ENCODE assay signal across 17 mouse cellular contexts in genomic region chr9:62464727-62465126, GRCm38 (mm10).
DNase-seq lines count a peak whose midpoint lies in the region; ATAC-seq and TF ChIP-seq lines count a peak whose summit lies in the region.
"Had no signal": no experiment of that assay in that cellular context is flagged by ENCODE, and none has a peak within 500 bp of the region (broad histone marks: within the 10 kb centered on the region; RNA-seq: fewer than 3 reads in every experiment).

No protein-coding gene starts in this region.

- no peak for ATAC-seq in forebrain, embryonic 16.5 days
- ATAC-seq: forebrain, embryonic 13.5 days; forebrain, embryonic 15.5 days had no signal

- intact Hi-C loops in heart, postnatal 10 days (cut with DNase I), result no loop called here

- H3K9ac ChIP-seq in forebrain, embryonic 16.5 days (replicated peaks; ENCODE audit: low read depth, low read length), result no peak overlapping the region
- H3K9ac ChIP-seq: embryonic facial prominence, embryonic 13.5 days; embryonic facial prominence, embryonic 15.5 days; forebrain, embryonic 13.5 days; forebrain, embryonic 15.5 days had no signal

- TF ChIP-seq POLR2A in cerebellum, adult 2 months (IDR thresholded peaks at IDR 0.05; ENCODE audit: borderline replicate concordance, insufficient read depth, low read length), result no peak

- no peak for TF ChIP-seq CTCF in cerebellum, adult 2 months (IDR thresholded peaks at IDR 0.05; ENCODE audit: borderline replicate concordance, insufficient read depth, low read depth, low read length)

- peak overlapping the region; percentile 63 for H3K27ac ChIP-seq in cerebellum, adult 2 months (ENCODE audit: insufficient read depth, low read length)
- H3K27ac ChIP-seq in forebrain, embryonic 10.5 days, result 0 out of 2 replicates have a peak overlapping the region, but pooled peaks have one; percentile 20
- no peak overlapping the region for H3K27ac ChIP-seq in forebrain, embryonic 16.5 days (ENCODE audit: low read length)
- H3K27ac ChIP-seq: embryonic facial prominence, embryonic 13.5 days; embryonic facial prominence, embryonic 15.5 days; forebrain, embryonic 13.5 days; forebrain, embryonic 15.5 days had no signal

- H3K27me3 ChIP-seq in cerebellum, adult 2 months (ENCODE audit: control insufficient read depth, insufficient read depth, low read length), result no peaks in the 10 kb centered on the region
- no peaks in the 10 kb centered on the region for H3K27me3 ChIP-seq in forebrain, embryonic 10.5 days (ENCODE audit: poor library complexity, severe bottlenecking)
- H3K27me3 ChIP-seq in forebrain, embryonic 16.5 days (replicated peaks; ENCODE audit: control insufficient read depth, insufficient read depth, low read length), result no peaks in the 10 kb centered on the region
- H3K27me3 ChIP-seq: embryonic facial prominence, embryonic 13.5 days; embryonic facial prominence, embryonic 15.5 days; forebrain, embryonic 13.5 days; forebrain, embryonic 15.5 days had no signal

- H3K4me3 ChIP-seq in cerebellum, adult 2 months (replicated peaks; ENCODE audit: insufficient read depth, low read depth, low read length), result no peak overlapping the region
- H3K4me3 ChIP-seq in forebrain, embryonic 10.5 days, result no peak overlapping the region
- H3K4me3 ChIP-seq in forebrain, embryonic 16.5 days (replicated peaks; ENCODE audit: low read length), result no peak overlapping the region
- H3K4me3 ChIP-seq: embryonic facial prominence, embryonic 13.5 days; embryonic facial prominence, embryonic 15.5 days; erythroblast, embryonic 14.5 days; forebrain, embryonic 13.5 days; forebrain, embryonic 15.5 days had no signal

- H3K36me3 ChIP-seq in forebrain, embryonic 10.5 days (replicated peaks), result no peaks in the 10 kb centered on the region
- H3K36me3 ChIP-seq in forebrain, embryonic 16.5 days (ENCODE audit: control insufficient read depth, insufficient read depth), result no peaks in the 10 kb centered on the region
- H3K36me3 ChIP-seq: embryonic facial prominence, embryonic 13.5 days; embryonic facial prominence, embryonic 15.5 days; forebrain, embryonic 15.5 days had no signal

- H3K9me3 ChIP-seq in forebrain, embryonic 10.5 days, result no peaks in the 10 kb centered on the region
- no peaks in the 10 kb centered on the region for H3K9me3 ChIP-seq in forebrain, embryonic 16.5 days (ENCODE audit: control insufficient read depth, low read length)
- H3K9me3 ChIP-seq: embryonic facial prominence, embryonic 13.5 days; embryonic facial prominence, embryonic 15.5 days; forebrain, embryonic 13.5 days; forebrain, embryonic 15.5 days had no signal

- no peak for DNase-seq in cerebellum, adult 2 months
- no peak for DNase-seq in cerebellum, adult 11 months
- no peak for DNase-seq in forebrain, embryonic 10.5 days (ENCODE audit: extremely low spot score, low spot score)
- DNase-seq in heart, adult 11 months, result peak; percentile 88
- DNase-seq in heart, postnatal 10 days, result no peak
- DNase-seq: adrenal gland, adult 2 months; adrenal gland, postnatal 10 days; adrenal gland, postnatal 25 days; cerebellum, adult 18-20 months; cerebellum, postnatal 25 days; embryo, embryonic 11 days had no signal

- no peak overlapping the region for H3K4me2 ChIP-seq in forebrain, embryonic 16.5 days (ENCODE audit: low read length)
- H3K4me2 ChIP-seq: embryonic facial prominence, embryonic 13.5 days; embryonic facial prominence, embryonic 15.5 days; forebrain, embryonic 13.5 days; forebrain, embryonic 15.5 days had no signal

- WGBS in cerebellum, adult 2 months, result 42% methylated on average over 10 of the region's 10 CpGs
- WGBS in forebrain, embryonic 10.5 days, result 87% methylated on average over 10 of the region's 10 CpGs
- 88% methylated on average over 10 of the region's 10 CpGs for WGBS in forebrain, embryonic 16.5 days

- H3K4me1 ChIP-seq in cerebellum, adult 2 months (ENCODE audit: control insufficient read depth, insufficient read depth, low read length), result peaks cover 77% of the 10 kb centered on the region
- H3K4me1 ChIP-seq in forebrain, embryonic 10.5 days, result peaks cover 31% of the 10 kb centered on the region
- peaks cover 23% of the 10 kb centered on the region for H3K4me1 ChIP-seq in forebrain, embryonic 16.5 days (replicated peaks; ENCODE audit: control insufficient read depth, insufficient read depth, low read length)
- H3K4me1 ChIP-seq: embryonic facial prominence, embryonic 15.5 days had no signal
